Mouse (Mus musculus): ENCODE measurements around the gene Ccdc171. TPM values are rescaled to one million over a fixed set of nuclear protein-coding genes. Genes with fewer than 3 reads are reported as not detected.
A peak's percentile ranks its signal among the peaks of the same experiment; 100 is the strongest.
"Not testable (repeated sequence)": the region's sequence is repeated elsewhere in the genome, so short reads cannot be mapped to it uniquely, and the experiment has no call there.

The Ccdc171 gene
- total RNA-seq, 2 experiments from 2014 or later: 3.0 TPM

DNA sequence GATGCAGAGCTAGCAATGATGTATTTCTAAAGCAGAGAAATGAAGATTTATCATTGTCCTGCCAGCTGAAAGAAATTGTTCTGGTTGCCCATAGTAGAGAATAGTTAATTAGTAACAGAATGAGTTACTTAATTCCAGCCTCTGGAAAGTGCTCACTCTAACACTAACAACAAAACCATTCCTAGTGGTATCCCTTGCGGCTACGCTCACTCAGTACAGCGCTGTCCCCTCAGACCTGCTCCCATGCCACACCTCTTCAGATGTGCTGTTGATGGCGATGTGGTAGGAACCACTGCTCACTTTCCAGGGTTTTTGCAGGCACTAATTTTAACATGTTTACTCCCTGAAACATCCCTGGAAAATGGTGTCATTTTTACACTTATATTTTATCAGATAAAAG, 126.1 kb downstream of the Ccdc171 start:
- DNase-seq (ENCODE audit: extremely low spot score in 1 of 2, low spot score in 1 of 2): no peak

DNA sequence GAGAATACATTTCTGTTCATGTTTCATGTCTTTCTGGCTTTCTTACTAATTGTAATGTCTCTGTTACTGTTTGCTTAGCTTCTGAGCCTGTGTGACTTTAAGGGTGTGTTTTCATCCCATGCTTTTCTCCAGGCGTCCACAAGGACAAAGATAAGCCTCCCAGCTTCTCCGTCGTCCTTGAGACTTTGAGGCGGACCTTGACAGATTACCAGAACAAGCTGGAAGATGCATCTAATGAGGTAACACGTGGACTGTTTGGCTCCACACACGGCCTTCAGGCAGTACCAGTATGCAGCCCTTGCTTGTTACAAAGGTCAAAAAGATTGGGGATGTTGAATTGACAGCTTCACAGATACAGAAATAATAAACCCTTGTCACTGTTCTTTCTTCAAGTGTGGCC, 130.1 kb downstream of the Ccdc171 start:
- DNase-seq (ENCODE audit: extremely low spot score in 1 of 2, low spot score in 1 of 2): no peak

DNA sequence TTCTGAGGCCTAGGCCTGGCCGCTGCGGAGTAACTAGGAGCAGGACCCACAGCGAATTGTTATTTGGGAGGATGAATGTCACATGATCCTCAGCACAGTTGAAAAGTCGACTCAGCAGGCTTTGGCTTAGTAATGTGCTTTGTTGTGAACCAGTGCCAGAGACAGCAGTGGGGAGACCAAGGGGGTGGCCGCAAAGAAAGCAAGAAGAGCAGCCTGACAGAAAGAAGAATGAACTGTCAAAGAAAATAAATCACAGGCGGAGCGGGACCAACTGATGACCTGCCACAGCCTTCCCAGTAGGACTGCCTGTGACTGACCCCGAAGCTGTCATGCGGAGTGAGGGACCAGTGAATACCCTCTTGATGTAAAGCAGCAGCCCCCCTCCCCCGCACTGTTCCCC, 131.2 kb downstream of the Ccdc171 start:
- no peak for DNase-seq (ENCODE audit: extremely low spot score in 1 of 2, low spot score in 1 of 2)

DNA sequence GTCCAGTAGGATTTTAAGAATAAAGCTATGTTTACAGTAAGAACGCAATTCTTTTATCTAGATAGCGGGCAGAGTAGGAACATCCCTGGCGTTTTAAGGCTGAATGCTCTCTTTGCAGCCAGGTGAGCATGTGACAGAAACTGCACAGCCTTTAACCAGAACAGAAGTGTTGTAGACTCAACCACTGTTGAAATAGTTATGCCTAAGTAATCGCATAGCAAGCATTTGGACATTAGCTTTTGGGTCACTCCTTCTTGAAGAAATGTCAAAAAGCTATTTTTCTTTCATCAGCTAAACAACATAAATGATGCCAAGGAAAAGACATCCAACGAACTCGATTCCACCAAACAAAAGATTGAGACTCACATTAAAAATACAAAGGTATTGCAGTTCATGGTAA, 131.7 kb downstream of the Ccdc171 start:
- DNase-seq (ENCODE audit: extremely low spot score in 1 of 2, low spot score in 1 of 2): no peak

DNA sequence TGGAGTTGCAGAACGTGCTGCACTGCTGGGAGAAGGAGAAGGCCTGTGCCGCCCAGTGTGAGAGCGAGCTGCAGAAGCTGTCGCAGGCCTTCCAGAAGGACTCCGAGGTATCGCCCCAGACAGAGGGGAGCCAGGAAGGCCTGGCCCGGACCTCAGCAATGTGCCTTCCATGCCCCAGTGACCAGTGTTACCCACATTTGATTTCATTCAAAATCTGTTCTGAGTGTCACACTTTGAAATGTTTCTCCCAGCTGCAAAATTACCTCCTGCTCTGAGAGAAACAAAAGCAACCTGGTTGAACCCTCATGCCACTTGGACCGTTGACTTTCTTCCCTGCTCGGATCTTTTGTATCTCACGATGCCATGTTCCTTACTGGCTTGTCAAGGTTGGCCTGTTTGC, 133.1 kb downstream of the Ccdc171 start:
- DNase-seq (ENCODE audit: extremely low spot score in 1 of 2, low spot score in 1 of 2): no peak

DNA sequence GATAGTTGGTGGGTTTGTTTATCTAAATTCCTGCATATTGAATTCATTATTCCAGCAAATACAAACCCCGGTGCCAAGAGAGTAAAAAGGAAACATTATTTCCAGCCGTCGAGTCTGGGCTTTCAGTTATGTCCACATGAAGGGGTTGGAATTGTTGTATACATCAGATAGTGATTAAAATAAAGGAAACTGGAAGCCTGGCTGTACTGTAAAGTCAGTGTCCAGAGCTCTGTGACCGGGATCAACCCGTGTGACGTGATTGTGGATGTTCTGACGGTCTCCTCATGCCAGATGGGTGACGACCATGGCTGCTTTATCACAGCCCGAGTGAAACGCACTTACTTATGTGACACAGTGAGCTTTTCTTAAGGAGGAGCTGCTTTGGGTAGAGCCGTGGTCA, 134.1 kb downstream of the Ccdc171 start:
- no peak for DNase-seq (ENCODE audit: extremely low spot score in 1 of 2, low spot score in 1 of 2)

DNA sequence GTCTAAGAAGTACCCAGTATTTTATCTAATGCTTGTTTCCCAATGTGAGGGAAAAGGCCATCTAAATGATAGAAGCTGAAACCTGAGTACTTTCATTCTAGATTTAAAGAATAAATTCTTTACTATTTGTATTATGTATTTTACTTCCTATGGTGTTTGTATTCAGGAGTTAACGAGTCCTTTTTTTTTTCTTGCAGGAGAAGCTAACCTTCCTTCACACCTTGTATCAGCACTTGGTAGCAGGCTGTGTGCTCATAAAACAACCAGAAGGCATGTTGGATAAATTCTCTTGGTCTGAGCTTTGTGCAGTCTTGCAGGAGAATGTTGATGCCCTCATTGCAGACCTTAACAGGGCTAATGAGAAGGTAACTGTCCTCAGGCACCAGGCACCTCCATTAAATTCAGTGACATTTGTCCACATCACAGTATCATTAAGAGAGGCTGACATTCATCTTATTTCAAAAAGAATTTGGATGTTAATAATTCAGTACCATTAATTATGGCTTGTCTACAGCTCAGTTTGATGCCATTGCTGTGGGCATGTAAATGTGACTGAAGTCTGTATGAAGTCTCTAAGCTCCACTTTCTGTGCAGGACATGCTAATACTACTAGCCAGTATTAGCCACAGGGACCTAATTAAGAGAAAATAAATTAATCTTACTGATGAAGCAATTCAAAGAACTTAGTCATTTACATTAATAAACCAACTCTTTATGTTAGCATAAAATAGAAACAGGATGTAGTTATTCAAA, 136.3 kb downstream of the Ccdc171 start:
- DNase-seq (ENCODE audit: extremely low spot score in 1 of 2, low spot score in 1 of 2): no peak

DNA sequence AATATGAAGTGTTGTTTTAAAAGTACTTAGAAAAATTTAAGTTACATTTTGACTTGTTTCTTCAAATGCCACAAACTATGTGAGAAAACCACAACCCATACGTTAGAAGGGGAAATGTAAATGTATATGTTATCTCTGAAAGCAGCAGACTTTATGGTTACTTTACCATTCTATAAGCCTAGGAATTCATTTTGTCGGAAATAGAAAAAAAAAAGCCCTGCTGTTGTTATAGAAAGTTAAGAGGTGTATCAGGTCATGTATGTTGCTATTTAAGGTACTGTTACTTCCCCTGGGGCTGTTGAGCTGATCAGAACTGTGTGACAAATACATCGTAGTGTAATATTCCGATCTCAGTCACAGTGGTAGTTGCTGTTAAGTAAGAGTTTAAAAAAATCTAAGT, 137.0 kb downstream of the Ccdc171 start:
- DNase-seq (ENCODE audit: extremely low spot score in 1 of 2, low spot score in 1 of 2): no peak

DNA sequence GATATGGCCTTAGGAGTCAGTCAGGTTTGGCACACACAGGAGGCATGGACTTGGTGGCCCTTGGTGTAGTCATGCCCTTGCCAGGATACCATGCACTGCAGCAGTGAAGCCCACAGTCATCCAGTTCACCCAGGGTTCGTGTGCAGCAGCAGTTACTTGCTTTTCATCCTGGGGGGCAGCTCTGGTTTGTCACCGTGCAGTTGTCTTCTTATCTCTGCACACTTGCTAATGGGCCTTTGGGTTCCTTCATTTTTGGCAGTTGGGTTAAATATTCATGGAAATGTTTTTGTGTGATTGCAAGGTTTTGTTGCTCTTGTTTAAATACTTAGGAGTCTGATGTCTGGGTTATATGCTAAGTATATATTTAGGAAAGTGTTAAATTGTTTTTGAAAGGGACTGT, 144.2 kb downstream of the Ccdc171 start:
- no peak for DNase-seq (ENCODE audit: extremely low spot score in 1 of 2, low spot score in 1 of 2)

DNA sequence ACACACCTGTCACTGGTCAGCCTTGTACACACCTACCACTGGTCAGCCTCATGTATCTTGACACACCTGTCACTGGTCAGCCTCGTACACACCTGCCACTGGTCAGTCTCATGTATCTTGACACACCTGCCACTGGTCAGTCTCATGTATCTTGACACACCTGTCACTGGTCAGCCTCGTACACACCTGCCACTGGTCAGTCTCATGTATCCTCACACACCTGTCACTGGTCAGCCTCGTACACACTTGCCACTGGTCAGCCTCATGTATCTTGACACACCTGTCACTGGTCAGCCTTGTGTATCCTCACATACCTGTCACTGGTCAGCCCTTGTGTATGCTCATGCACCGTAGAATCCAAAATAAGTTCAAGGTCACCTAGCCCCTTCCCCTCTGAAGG, 150.0 kb downstream of the Ccdc171 start:
- not testable (repeated sequence) for DNase-seq (ENCODE audit: extremely low spot score in 1 of 2, low spot score in 1 of 2)

DNA sequence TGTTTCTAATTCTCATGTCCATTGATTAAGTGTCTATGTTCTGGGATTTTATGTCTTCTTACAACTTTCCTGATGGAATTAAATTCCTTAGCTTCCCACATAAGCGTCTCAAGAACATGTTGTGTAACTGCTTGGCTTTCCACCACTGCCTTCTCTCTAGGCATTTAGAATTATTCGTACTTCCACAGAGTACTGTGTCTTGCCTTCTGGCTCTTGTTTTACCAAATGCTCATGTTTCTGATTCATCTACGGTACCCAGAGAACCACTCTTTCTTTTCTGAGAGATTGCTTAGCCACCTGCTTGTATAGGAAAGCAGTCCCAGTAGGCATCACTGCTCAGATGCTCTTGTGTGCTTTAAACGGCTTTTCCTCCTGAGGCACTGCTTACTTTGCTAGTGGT, 151.1 kb downstream of the Ccdc171 start:
- no peak for DNase-seq (ENCODE audit: extremely low spot score in 1 of 2, low spot score in 1 of 2)

DNA sequence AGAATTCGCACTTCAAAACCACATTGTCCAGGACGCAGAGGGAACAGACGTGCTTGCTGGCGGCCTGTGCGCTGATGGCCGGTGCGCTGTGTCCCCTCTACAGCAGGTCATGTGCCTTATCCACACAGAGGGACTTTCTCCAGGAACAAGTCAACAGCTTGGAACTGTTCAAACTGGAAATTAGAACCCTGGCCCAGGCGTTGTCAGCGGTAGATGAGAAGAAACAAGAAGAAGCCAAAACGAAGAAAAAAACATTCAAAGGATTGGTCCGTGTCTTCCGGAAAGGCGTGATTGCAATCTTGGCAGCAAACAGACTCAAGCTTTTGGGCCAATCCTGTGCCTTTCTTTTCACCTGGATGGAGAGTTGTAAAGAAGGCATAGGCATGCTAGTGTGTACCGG, 155.7 kb downstream of the Ccdc171 start:
- DNase-seq (ENCODE audit: extremely low spot score in 1 of 2, low spot score in 1 of 2): no peak

DNA sequence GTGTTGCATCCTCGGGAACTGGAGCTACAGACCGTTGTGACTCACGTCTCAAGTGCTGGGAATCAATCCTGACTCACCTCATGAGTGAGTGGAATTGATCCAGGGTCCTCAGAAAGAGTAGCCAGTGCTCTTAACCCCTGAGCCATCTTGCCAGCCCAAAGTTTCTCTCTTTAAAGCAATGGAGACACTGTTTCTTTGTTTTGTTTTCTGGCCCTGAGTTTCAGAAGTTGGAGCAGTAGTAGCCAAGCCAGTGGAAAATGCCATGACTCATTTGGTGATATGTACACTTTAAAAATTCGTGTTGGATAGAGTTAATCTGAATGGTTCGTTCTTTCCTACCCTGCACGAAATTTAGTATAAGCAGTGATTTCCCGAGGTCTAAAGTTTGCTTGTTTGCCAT, 157.5 kb downstream of the Ccdc171 start:
- no peak for DNase-seq (ENCODE audit: extremely low spot score in 1 of 2, low spot score in 1 of 2)

DNA sequence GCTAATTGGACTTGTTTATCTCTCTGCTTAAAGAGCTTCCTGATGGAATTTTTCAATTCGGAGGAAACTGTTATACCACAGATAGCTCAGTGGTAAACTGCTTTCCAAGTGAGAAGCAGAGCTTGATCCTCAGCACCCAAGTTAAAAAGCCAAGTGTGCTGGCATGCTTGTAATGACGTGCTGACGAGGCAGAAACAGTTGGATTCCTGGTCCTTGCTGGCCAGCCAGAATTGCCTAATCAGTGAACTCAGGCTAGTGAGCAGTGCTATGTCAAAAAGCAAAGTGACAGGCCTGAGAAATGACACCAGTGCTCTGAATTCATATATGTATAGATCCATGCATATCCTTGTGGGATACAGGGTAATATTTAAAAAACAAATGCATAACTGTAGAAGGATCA, 174.8 kb downstream of the Ccdc171 start:
- DNase-seq (ENCODE audit: extremely low spot score in 1 of 2, low spot score in 1 of 2): no peak

DNA sequence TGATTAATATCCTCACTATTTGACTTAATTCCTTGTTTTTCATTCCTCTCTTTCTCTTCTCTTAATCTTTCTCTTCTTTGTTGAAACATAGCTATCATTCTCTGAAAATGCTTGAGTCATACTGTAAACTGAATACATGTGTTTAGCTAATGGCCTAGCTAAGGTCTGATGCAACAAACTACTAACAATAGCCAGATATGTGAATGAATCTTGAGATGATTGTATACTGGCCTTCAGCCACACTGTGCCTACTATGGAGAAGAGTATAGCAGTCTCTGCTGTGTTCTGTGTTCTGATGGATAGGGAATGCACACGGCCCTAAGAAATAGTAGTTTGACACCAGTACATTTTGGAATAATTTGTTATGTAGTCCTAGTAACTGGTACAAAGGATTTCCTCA, 191.7 kb downstream of the Ccdc171 start:
- no peak for DNase-seq (ENCODE audit: extremely low spot score in 1 of 2, low spot score in 1 of 2)

DNA sequence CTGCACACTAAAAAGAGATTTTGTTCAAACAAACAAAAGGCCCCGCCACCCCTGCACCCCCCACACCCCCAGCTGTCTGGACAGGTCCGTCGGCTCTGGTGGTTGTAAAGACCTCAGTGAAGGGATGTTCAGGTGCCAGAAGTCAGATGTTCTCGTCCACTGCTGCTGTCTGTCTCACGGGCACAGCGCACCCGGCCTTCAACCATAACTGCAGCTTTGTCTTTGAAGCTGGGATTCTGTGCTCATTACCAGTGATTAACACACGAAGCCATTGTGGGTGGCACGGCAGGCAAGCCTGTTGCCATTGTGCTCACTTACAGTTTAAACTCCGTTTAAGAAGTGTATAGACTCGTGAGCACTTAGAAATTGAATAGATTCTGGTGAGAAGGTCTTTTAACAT, 194.5 kb downstream of the Ccdc171 start:
- DNase-seq (ENCODE audit: extremely low spot score in 1 of 2, low spot score in 1 of 2): no peak

DNA sequence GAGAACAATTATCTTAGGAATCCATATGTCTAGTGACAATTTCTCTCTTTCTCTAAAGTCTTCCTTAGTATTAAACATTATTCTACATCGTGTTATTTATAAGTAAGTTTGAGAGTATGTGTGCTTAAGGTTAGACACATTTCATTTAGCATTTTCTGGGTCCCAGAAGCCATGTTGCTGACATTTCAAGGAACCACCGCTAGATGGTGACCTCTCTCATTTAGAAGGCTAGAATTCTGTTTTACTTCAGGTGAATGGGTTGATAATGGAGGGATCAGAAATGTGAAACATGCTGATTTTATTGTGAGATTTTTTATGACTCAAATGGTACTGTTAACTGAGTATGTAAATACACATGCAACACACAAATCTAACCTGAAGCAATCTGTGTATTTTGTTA, 199.8 kb downstream of the Ccdc171 start:
- peak in 1 of 2 experiments; percentile 24 for DNase-seq (ENCODE audit: extremely low spot score in 1 of 2, low spot score in 1 of 2)

DNA sequence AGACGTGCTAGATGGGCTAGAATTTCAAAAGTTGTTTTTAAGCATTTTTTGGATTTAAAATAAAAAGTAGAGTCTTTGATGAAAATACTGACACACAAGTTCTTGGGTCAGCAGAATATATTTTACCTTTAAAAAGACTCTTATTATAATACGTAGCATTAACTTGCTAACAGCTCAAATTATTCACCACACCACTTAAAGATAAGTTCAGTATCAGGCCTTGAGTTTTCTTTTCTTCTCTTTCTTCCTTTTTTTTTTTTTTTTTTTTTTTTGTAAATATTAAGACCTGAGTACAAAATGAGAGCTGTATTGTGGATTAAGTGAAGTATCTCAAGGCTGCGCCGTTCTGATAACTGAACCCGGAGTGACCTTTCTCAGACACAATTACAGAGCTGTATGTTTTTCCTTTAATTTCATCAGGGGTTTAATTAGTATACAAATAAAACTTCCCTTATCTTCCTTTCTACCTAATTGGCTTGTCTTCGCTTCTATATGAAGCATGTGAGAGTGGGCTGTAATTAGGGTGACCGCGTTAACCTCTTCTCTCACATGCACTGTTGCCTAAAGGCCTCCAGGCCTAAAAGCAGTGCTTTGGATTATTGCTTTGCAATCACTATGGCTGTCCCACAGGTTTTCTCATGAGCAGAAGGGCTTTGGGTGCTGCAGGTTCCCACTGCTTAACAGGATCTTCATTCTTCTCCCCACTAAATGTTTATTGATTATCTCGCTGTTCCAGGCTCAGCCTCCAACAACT, 214.0 kb downstream of the Ccdc171 start:
- DNase-seq (ENCODE audit: extremely low spot score in 1 of 2, low spot score in 1 of 2): no peak

DNA sequence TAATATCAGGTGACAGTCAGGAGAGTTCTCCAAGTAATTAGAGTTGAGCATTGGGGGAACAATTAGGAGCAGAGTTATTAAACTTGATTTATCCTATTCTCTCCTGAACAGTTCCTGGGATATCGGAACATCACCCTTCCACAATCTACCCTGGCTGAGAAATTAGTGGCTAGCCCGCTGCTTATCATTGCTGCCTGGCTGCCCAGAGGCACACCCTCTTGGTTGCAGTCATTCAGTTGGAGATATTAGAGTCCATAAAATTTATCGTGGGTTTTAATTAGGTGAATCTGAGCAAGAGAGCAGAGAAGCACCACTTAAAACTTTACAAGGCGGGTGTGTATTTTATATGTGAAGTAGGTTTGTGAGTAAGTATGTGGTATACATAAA, 214.5 kb downstream of the Ccdc171 start:
- no peak for DNase-seq (ENCODE audit: extremely low spot score in 1 of 2, low spot score in 1 of 2)

DNA sequence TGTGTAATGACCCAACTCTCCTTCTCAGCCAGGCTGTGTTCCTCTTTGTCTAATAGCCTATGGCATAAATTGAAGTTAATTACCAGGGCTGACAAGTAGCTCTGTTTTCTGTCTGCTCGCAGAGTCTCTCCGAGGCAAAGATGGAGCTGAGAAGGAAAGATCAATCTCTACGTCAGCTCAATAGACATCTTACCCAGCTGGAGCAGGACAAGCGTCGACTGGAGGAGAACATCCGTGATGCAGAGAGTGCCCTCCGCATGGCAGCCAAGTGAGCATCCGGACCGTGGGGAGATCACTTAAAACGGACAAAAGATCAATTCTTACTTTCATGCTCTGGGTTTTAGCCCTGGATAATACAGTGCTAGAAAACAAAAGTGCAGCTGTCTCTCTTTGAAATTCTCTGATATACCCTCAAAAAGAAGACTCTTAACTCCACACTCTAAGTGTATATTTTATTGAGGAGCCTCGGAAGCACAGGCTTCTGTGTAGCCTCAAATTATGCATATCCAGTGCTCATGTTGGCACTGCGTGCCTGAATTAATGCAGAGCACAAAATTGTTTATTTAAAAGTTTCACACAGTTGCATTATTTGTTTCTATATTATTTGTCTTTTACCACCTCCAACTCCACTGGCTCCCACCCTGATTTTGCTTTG, 217.6 kb downstream of the Ccdc171 start:
- DNase-seq (ENCODE audit: extremely low spot score in 1 of 2, low spot score in 1 of 2): no peak

DNA sequence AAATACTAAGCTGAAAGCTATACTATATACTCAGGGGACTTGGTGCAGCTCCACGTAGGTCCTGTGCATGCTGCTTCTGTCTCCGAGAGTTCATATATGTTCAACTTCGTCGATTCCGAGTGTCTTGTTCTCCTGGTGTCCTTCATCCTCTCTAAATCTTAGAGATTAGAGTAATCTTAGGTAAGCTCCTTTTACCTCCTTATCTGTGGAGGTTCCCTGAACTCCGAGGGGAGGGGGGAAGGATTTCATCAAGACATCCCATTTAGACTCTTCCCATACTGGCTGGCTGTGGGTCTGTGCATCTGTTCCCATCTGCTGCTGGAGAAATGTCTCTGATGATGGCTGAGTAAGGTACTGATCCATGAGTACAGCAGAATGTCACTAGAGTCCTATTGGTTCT, 249.8 kb downstream of the Ccdc171 start:
- no peak for DNase-seq (ENCODE audit: extremely low spot score in 1 of 2, low spot score in 1 of 2)

DNA sequence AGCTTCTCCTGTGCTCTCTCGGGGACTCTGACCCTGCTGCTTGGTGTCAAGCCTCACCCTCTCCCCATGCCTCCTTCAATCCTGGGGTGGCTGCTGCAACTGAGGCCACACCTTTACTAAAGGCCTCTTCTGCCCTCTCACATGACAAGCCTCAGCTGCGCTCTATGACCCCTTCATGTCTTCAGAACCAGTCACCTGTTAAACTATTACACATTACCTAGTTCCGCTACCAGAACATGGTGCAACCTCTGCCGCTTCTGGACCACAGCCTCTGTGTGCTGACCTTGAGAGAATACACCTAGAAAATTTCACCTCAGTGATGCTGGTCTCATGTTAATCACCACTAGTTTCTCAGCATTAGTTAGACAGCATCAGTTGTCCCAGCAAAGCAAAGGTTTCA, 254.7 kb downstream of the Ccdc171 start:
- DNase-seq (ENCODE audit: extremely low spot score in 1 of 2, low spot score in 1 of 2): no peak

Measured in layer of hippocampus, postnatal 25 days (tissue).